Mouse (Mus musculus): Measurements from ENCODE around the gene Snap91. TPM values are rescaled to one million over a fixed set of nuclear protein-coding genes. Genes with fewer than 3 reads are reported as not detected.

Gene Snap91
- polyA plus RNA-seq, 1 experiment from 2014 or later, result 18.4 TPM

DNA sequence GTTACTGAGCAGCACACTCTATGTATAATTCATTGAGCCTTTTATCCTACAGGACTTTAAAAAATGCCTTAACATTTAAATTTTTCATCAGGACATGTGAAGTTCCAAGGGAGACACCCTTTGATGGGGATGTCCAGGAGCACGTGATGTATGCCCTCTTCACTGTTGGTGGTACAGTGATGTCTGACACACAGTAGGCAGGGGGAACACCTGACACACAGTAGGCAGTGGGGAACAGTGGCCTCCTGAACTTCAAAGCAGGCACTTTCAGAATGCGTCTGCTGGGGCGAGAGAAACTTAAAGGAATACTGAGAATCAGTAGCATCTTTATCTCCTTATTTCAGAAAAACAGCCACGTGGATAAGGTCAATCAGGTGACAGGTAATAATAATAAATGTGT, 62.8 kb downstream of the Snap91 start:
- no peak overlapping the region for H3K4me3 ChIP-seq (ENCODE audit: low read length)
- no peaks in the 10 kb centered on the region for H3K4me1 ChIP-seq (ENCODE audit: insufficient read depth, low read length)
- H3K4me2 ChIP-seq (replicated peaks; ENCODE audit: low read depth, low read length), result no peak overlapping the region
- whole genome bisulfite sequencing, result 72% methylated on average over 4 of the region's 4 CpGs
- H3K9me3 ChIP-seq (ENCODE audit: low read length), result no peaks in the 10 kb centered on the region
- H3K36me3 ChIP-seq (ENCODE audit: insufficient read depth, low read length), result no peaks in the 10 kb centered on the region
- no peaks in the 10 kb centered on the region for H3K27me3 ChIP-seq (ENCODE audit: insufficient read depth, low read length)
- H3K27ac ChIP-seq (ENCODE audit: low read length), result no peak overlapping the region
- H3K9ac ChIP-seq (replicated peaks; ENCODE audit: low read length), result no peak overlapping the region
- no peak for ATAC-seq (ENCODE audit: low FRiP score, low TSS enrichment)

DNA sequence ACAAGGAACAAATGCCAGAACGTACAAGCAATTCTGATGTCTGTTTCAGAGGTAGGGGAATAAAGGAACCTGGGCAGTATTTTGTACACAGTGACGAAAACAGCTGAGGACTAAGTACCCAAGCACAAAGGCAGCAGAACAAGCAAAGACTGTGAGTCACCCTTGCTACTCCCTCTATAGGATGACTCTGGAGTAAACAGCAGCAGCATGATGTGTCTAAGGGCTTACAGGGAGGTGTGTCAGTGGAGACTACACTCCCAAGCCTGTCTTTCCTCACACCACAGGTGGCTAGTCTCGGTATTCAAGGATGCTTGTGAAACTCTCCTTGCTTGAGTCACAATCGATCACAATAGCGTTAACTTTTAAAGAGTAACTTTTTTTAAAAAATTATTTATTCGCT, 66.1 kb downstream of the Snap91 start:
- no peak overlapping the region for H3K4me2 ChIP-seq (replicated peaks; ENCODE audit: low read depth, low read length)
- H3K27me3 ChIP-seq (ENCODE audit: insufficient read depth, low read length), result no peaks in the 10 kb centered on the region
- no peaks in the 10 kb centered on the region for H3K9me3 ChIP-seq (ENCODE audit: low read length)
- H3K4me1 ChIP-seq (ENCODE audit: insufficient read depth, low read length), result no peaks in the 10 kb centered on the region
- no peak overlapping the region for H3K9ac ChIP-seq (replicated peaks; ENCODE audit: low read length)
- no peak for ATAC-seq (ENCODE audit: low FRiP score, low TSS enrichment)
- 77% methylated on average over 6 of the region's 6 CpGs for WGBS
- H3K27ac ChIP-seq (ENCODE audit: low read length), result no peak overlapping the region
- H3K4me3 ChIP-seq (ENCODE audit: low read length), result no peak overlapping the region
- H3K36me3 ChIP-seq (ENCODE audit: insufficient read depth, low read length), result no peaks in the 10 kb centered on the region

DNA sequence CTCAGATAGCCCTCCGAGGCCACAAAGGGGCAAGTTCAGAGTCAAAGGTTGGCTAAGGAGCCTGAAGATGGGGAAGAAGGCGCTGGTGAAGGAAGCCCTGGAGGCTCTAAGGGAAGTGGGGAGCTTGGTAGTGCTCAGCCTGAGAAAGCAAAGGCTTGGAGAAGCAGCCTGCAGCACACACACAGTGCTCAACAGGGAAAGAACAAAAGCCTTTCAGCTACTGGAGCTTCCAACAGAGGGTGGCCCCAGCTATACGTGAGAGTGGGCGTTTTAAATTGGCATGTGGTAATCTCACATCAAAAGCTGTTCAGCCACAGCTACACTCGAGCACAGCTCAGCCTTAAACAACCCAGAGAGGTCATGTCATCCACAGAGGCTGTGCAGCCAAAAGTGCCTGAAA, 67.1 kb downstream of the Snap91 start:
- no peaks in the 10 kb centered on the region for H3K4me1 ChIP-seq (ENCODE audit: insufficient read depth, low read length)
- no peak overlapping the region for H3K4me3 ChIP-seq (ENCODE audit: low read length)
- no peaks in the 10 kb centered on the region for H3K36me3 ChIP-seq (ENCODE audit: insufficient read depth, low read length)
- no peak overlapping the region for H3K9ac ChIP-seq (replicated peaks; ENCODE audit: low read length)
- no peaks in the 10 kb centered on the region for H3K9me3 ChIP-seq (ENCODE audit: low read length)
- WGBS, result 47% methylated on average over 5 of the region's 5 CpGs
- H3K4me2 ChIP-seq (replicated peaks; ENCODE audit: low read depth, low read length), result no peak overlapping the region
- H3K27ac ChIP-seq (ENCODE audit: low read length), result no peak overlapping the region
- no peak for ATAC-seq (ENCODE audit: low FRiP score, low TSS enrichment)
- no peaks in the 10 kb centered on the region for H3K27me3 ChIP-seq (ENCODE audit: insufficient read depth, low read length)

DNA sequence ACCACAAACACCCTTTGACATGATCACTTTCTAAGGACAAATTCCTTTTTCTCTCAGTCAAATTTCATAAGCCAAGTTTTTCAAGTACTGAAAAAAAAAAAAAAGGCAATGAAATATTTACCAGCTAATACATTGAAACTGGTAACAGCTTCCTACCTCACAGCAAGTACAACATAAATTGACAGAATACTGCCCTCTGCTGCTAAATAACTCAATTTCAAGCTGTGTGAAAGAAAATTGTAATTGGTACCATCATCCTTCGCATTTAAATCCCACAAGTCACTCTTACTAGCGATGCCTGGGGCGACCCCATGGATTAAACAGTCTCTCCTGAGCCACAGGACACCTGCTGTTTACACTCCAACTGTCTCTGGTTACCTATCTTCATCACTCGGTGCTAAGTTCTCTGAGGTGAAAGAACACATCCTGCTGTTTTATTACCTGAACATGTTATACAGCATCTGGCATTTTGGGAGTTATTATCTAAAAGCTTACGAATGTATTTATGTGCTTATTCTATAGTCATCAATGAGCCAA, 69.7 kb downstream of the Snap91 start:
- Histone ChIP-seq H3K9ac (replicated peaks; ENCODE audit: low read length) (no peak overlapping the region), H3K27ac (ENCODE audit: low read length) (no peak overlapping the region), H3K36me3 (ENCODE audit: insufficient read depth, low read length) (no peaks in the 10 kb centered on the region), H3K4me2 (replicated peaks; ENCODE audit: low read depth, low read length) (no peak overlapping the region), H3K4me1 (ENCODE audit: insufficient read depth, low read length) (no peaks in the 10 kb centered on the region), H3K27me3 (ENCODE audit: insufficient read depth, low read length) (no peaks in the 10 kb centered on the region), H3K4me3 (ENCODE audit: low read length) (no peak overlapping the region), H3K9me3 (ENCODE audit: low read length) (no peaks in the 10 kb centered on the region)
- ATAC-seq (ENCODE audit: low FRiP score, low TSS enrichment), result no peak
- 63% methylated on average over 5 of the region's 5 CpGs for WGBS

DNA sequence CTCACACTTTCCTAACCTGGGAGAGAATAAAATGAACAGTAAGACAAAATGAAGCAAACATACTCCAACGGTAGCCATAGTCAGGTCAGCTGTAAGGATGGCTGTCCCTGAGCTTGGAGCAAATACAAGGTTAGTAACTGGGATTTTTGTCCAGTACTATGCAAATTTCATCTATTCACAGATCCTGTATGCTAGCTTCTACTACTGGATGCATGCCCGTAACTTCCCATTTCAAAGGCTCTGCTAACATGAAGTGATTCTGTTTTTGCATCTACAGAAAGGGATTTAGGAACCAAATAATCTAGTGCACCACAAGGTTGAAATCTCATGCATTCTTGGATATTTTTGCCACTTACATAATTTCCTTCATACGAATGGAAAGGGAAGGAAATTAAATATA, 70.2 kb downstream of the Snap91 start:
- 85% methylated on average over 3 of the region's 3 CpGs for WGBS
- H3K36me3 ChIP-seq (ENCODE audit: insufficient read depth, low read length), result no peaks in the 10 kb centered on the region

DNA sequence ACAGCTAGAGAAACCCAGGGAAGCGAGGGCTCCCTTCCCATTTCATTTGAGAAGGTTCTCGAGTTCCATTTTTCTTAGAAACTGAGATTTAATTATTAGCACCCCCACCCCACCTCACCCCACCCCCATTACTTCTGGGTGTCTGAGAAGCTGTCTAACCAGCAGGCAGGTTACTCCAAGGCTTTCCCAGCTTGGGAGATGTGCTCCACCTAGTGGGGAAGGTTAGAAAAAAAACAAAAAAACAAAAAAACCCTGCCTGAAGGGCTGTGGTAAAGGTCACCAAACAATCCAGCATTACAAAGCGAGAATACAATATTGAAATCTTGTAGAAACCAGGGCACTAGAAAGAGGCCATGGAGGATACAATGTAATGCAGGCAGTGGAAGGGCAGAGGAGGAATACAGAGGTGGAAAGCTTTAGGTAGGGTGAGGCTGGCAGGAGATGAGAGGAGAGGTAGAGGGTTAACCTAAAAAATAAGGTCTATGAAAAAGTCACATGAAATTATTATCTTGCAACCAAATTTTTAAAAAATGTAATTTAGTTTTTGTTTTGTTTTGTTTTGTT, 79.8 kb downstream of the Snap91 start:
- Histone ChIP-seq H3K9ac (replicated peaks; ENCODE audit: low read length) (no peak overlapping the region), H3K4me3 (ENCODE audit: low read length) (no peak overlapping the region), H3K27ac (ENCODE audit: low read length) (no peak overlapping the region), H3K9me3 (ENCODE audit: low read length) (no peaks in the 10 kb centered on the region), H3K4me1 (ENCODE audit: insufficient read depth, low read length) (no peaks in the 10 kb centered on the region; the same call in 1 of the 2 replicates), H3K27me3 (ENCODE audit: insufficient read depth, low read length) (no peaks in the 10 kb centered on the region), H3K36me3 (ENCODE audit: insufficient read depth, low read length) (no peaks in the 10 kb centered on the region), H3K4me2 (replicated peaks; ENCODE audit: low read depth, low read length) (no peak overlapping the region)
- ATAC-seq (ENCODE audit: low FRiP score, low TSS enrichment), result no peak
- WGBS, result 22% methylated on average over 3 of the region's 3 CpGs

More for the DNA sequence above, 70.2 kb downstream of the Snap91 start:
- no peaks in the 10 kb centered on the region for H3K9me3 ChIP-seq (ENCODE audit: low read length)
- no peak overlapping the region for H3K9ac ChIP-seq (replicated peaks; ENCODE audit: low read length)
- no peaks in the 10 kb centered on the region for H3K27me3 ChIP-seq (ENCODE audit: insufficient read depth, low read length)
- no peak overlapping the region for H3K4me2 ChIP-seq (replicated peaks; ENCODE audit: low read depth, low read length)
- no peak overlapping the region for H3K4me3 ChIP-seq (ENCODE audit: low read length)
- no peaks in the 10 kb centered on the region for H3K4me1 ChIP-seq (ENCODE audit: insufficient read depth, low read length)
- no peak for ATAC-seq (ENCODE audit: low FRiP score, low TSS enrichment)
- H3K27ac ChIP-seq (ENCODE audit: low read length), result no peak overlapping the region

DNA sequence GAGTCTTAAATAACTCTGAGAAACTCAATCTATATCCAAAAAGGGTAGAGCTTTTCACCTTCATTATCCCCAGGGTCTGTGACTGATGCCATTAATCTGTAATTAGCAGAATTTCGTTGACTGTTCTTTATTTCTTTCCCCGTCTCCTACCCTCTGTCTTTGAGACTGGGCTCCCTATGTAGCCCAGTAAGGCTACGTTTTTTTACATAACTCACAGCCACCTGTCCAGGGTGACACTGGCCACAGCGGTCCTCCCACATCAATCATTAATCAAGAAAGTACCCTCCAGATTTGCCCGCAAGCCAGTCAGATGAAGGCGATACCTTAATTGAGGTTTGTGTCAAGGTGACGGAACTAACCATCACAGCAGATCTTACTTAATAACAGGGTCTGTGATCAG, 81.4 kb downstream of the Snap91 start:
- Histone ChIP-seq H3K36me3 (ENCODE audit: insufficient read depth, low read length) (no peaks in the 10 kb centered on the region), H3K4me1 (ENCODE audit: insufficient read depth, low read length) (no peaks in the 10 kb centered on the region; the same call in 1 of the 2 replicates), H3K4me3 (ENCODE audit: low read length) (no peak overlapping the region), H3K9me3 (ENCODE audit: low read length) (no peaks in the 10 kb centered on the region), H3K27me3 (ENCODE audit: insufficient read depth, low read length) (no peaks in the 10 kb centered on the region), H3K9ac (replicated peaks; ENCODE audit: low read length) (no peak overlapping the region), H3K27ac (ENCODE audit: low read length) (no peak overlapping the region), H3K4me2 (replicated peaks; ENCODE audit: low read depth, low read length) (peak overlapping the region; percentile 17; the same call in 1 of the 2 replicates)
- ATAC-seq (ENCODE audit: low FRiP score, low TSS enrichment), result peak; percentile 53; the same call in 1 of the 2 replicates
- 32% methylated on average over 7 of the region's 7 CpGs for WGBS

DNA sequence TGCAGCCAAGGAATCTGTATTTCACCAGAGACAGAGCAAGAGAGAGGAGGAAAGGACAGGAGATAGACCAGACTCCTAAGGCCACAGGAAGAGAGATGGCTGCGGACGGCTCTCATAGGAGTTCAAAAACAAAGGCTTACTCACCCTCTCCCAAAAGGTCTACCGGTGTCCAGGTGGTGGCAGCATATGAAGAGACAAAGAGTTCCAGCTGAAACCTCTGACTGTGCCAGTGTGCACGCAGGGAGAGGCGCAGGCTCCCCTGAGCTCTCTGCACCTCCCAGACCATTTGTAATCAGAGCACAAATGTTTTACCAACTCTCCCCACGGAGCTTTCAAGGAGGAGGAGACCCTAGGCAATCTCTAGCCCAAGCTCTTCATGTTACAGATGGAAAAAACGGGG, 81.8 kb downstream of the Snap91 start:
- H3K9ac ChIP-seq (replicated peaks; ENCODE audit: low read length), result no peak overlapping the region
- no peaks in the 10 kb centered on the region for H3K36me3 ChIP-seq (ENCODE audit: insufficient read depth, low read length)
- H3K4me1 ChIP-seq (ENCODE audit: insufficient read depth, low read length), result no peaks in the 10 kb centered on the region; the same call in 1 of the 2 replicates
- no peak overlapping the region for H3K27ac ChIP-seq (ENCODE audit: low read length)
- no peaks in the 10 kb centered on the region for H3K27me3 ChIP-seq (ENCODE audit: insufficient read depth, low read length)
- WGBS, result 20% methylated on average over 7 of the region's 7 CpGs
- H3K4me2 ChIP-seq (replicated peaks; ENCODE audit: low read depth, low read length), result peak overlapping the region; percentile 17; the same call in 1 of the 2 replicates
- ATAC-seq (ENCODE audit: low FRiP score, low TSS enrichment), result peak; percentile 75
- no peak overlapping the region for H3K4me3 ChIP-seq (ENCODE audit: low read length)
- H3K9me3 ChIP-seq (ENCODE audit: low read length), result no peaks in the 10 kb centered on the region

DNA sequence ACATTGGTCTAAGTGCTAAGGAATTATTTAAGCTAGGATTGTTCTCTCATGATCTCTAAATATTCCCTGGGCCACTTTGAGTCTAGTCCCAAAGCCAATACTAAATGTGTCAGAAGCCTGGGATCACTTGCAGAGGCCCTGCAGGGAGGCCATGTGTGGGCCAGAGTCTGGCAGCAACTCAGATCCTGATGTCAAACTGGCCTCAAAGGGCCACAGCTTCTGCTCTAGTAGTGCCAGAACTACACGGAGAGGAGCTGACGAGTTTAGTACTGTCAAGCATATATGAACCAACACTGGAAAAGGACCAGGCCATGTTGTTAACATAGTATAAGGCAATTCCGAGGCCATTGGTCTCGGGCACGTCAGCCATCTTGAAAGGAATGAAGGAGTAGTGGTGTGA, 82.3 kb downstream of the Snap91 start:
- H3K27me3 ChIP-seq (ENCODE audit: insufficient read depth, low read length), result no peaks in the 10 kb centered on the region
- H3K4me1 ChIP-seq (ENCODE audit: insufficient read depth, low read length), result no peaks in the 10 kb centered on the region; the same call in 1 of the 2 replicates
- no peak overlapping the region for H3K4me3 ChIP-seq (ENCODE audit: low read length)
- H3K27ac ChIP-seq (ENCODE audit: low read length), result no peak overlapping the region
- WGBS, result 88% methylated on average over 5 of the region's 5 CpGs
- no peak overlapping the region for H3K4me2 ChIP-seq (replicated peaks; ENCODE audit: low read depth, low read length)
- ATAC-seq (ENCODE audit: low FRiP score, low TSS enrichment), result no peak
- H3K9ac ChIP-seq (replicated peaks; ENCODE audit: low read length), result no peak overlapping the region
- no peaks in the 10 kb centered on the region for H3K9me3 ChIP-seq (ENCODE audit: low read length)
- H3K36me3 ChIP-seq (ENCODE audit: insufficient read depth, low read length), result no peaks in the 10 kb centered on the region

DNA sequence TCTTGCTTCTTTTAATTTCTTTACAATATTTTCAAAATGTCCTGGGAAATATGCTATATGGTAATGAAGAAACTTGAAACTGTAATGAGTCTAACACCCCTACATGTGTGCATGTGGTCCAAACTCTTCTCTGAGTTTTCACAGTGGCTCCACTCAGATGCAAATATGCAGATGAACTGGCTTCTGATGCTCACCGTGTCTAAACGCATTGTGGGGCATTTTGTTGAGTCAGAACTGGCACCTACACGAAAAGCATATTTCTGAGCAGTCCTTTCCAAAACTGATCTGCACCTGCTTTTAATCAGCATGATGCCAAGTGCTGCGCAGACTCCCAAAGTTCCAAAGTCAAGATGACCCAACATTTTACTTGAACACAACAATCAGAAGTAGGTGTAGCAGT, 82.9 kb downstream of the Snap91 start:
- 91% methylated on average over 4 of the region's 4 CpGs for WGBS
- Histone ChIP-seq H3K27me3 (ENCODE audit: insufficient read depth, low read length) (no peaks in the 10 kb centered on the region), H3K4me3 (ENCODE audit: low read length) (no peak overlapping the region), H3K9me3 (ENCODE audit: low read length) (no peaks in the 10 kb centered on the region), H3K4me1 (ENCODE audit: insufficient read depth, low read length) (no peaks in the 10 kb centered on the region; the same call in 1 of the 2 replicates), H3K36me3 (ENCODE audit: insufficient read depth, low read length) (no peaks in the 10 kb centered on the region), H3K27ac (ENCODE audit: low read length) (no peak overlapping the region), H3K9ac (replicated peaks; ENCODE audit: low read length) (no peak overlapping the region), H3K4me2 (replicated peaks; ENCODE audit: low read depth, low read length) (no peak overlapping the region)
- ATAC-seq (ENCODE audit: low FRiP score, low TSS enrichment), result no peak

Data from kidney, embryonic 16.5 days (tissue).